Mouse (Mus musculus) ovary, postnatal 10 days (tissue): ENCODE measurements around the gene Tvp23a.

Experiments used
- DNase-seq: peaks from one replicate; pipeline ENCODE4 v3.0.0; 2022; ENCODE audit warnings: low spot score

Tvp23a gene

DNA sequence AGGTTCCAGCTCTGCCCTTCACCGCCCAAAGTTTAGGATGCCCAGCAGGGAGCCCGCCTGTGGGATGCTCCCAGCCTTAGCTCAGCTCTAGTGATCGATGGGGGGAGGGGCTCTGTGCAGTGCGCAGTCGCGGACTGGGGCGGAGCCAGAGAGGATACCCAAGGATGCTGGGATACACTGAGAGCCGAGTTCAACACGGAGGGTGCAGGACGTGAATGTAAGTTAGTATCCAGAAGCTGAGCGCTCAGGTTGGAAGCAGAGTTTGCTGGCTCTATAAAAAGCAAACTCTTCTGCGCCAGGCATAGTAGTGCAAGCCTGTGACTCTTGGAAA, at the start of gene Tvp23a:
Tvp23a (minus strand) TSS at position 99 of the 331 bp plus-strand sequence.
- peak; percentile 36 for DNase-seq

GRCm38 (mm10) chr16:10495824-10496298, 48.7 kb upstream of the Tvp23a start:
- DNase-seq, result no peak

GRCm38 (mm10) chr16:10492587-10492986, 45.4 kb upstream of the Tvp23a start:
- DNase-seq, result no peak

- DNase-seq, result no peak
These were observed 44.6 kb upstream of the Tvp23a start for GRCm38 (mm10) chr16:10491716-10492115.

GRCm38 (mm10) chr16:10490503-10491150, 43.5 kb upstream of the Tvp23a start:
- no peak for DNase-seq

- no peak for DNase-seq
These were observed 42.8 kb upstream of the Tvp23a start for GRCm38 (mm10) chr16:10489904-10490457.

DNA sequence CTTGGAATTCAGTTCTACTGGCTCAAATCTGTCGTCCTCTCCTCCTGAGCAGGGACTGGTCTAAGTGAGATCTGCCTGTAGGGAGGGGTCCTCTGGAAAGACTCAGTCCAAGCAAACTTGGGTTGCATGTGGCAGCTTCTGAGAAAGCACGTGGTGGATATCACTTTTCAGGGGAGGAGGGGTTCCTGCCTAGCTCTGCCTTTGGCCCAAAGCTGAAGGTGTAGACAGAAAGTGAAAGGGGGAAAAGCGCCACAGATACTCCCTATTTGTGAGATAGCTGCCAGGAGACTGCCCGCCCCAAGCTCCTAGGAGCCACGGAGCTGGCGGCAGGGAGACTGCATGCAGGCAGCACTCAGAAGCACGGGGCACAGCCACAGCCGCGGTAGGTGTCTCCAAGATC, 42.3 kb upstream of the Tvp23a start:
- DNase-seq, result no peak

- DNase-seq, result no peak
These were observed 41.8 kb upstream of the Tvp23a start for GRCm38 (mm10) chr16:10488769-10489481.

DNA sequence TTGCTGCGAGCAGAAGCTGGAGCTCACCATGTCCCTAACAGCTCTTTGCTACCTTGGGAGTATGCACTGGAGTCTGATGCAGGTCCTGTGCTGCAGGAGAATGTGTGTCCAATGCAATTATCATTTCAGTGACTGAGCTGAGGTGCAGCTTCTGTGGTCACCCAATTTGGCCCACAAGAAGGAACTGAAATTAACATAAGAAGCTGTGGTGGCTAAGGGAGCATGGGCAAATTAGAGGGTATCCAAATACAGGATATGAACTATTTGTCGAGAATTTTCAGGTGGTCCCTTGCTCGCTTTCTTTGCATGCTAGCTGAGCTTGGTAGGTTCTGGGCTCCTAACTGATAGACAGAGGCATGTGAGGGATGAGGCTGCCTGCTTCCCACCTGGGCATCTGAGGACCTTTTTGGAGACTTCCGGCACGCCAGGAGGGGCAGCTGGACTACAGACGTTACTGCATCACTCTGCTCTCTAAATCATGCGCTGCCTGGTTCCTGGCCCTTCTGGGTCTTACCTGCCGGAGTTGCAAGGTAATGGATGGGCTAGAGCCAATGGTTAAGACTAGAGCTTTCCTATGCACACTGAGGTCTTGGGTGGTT, 40.8 kb upstream of the Tvp23a start:
- DNase-seq, result no peak

- no peak for DNase-seq
These were observed 39.8 kb upstream of the Tvp23a start for GRCm38 (mm10) chr16:10486993-10487392.

DNA sequence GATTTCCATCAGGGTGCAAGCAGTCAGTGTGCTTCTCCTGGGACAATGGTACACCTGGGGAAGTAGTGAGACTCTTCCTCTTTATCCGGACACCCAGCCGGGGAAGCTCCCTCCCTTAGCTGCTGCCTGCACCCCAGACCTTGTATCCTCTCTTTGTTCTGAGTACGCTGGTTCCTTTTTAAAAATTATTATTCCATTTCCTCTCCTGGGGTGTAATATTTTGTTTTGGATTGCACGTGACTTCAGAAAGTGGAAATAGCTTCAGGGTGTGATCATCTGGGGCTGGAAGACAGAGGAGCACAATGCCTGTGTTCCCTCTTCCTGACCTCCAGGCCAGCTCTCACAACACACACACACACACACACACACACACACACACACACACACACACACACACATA, 35.2 kb upstream of the Tvp23a start:
- DNase-seq, result no peak

GRCm38 (mm10) chr16:10479857-10480256, 32.7 kb upstream of the Tvp23a start, which contains the start of gene Ciita:
Ciita (plus strand) TSS chr16:10480059.
- no peak for DNase-seq

DNA sequence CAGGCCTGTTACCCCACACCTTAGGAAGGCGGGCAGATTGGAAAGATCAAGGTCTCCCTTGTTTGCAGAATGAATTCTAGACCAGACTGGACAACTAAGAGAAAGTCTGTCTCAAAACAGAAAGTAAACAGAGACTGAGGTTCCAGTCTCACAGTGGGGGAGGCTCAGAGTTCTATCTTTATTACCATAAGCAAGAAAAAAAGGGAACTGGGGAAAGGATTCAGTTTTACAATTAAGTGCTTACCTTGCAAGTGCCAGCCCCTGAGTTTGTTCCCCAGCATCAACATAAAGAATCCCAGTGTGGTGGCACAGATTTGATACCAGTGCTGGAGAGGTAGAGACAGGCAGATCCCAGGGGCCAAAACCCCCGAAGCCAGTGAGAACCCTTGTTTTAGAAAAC, 28.8 kb upstream of the Tvp23a start:
- DNase-seq, result no peak

DNA sequence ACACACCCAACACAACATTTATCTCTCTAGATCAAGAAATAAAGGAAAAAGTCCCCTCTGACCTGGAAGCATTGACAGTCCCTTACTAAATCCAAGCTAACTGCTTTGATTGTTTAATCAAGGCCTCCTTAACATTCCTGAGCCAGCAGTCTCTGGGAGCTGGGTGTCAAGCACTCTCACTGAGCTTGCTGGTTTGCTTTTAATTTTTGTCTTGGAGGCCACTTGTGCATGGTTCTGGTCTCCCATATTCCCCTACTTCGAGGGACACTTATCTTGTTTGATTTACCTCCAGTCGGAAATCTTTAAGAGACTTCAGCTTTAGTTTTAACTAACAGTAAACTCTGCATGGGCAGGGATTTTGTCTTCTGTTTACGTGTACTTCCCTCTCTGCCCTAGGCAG, 27.8 kb upstream of the Tvp23a start:
- no peak for DNase-seq

DNA sequence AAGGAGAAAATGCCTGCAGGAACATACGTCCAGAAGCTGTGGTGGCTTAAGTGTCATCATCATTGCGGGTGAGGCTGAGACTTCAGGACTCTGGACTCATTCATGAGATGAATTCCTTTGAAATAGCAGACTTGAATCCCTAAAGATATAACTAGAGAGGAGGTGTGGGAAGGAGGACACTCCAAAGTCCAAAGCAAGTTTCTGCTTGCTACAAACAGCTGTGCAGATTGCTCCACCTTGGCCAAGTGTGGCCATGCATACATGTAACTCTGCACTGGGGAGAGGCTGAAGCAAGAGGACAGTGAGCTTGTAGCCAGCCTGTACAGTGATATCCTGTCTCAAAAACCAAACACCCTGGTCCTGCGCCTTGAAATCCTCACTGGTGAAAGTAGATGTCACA, 24.8 kb upstream of the Tvp23a start:
- DNase-seq, result no peak

DNA sequence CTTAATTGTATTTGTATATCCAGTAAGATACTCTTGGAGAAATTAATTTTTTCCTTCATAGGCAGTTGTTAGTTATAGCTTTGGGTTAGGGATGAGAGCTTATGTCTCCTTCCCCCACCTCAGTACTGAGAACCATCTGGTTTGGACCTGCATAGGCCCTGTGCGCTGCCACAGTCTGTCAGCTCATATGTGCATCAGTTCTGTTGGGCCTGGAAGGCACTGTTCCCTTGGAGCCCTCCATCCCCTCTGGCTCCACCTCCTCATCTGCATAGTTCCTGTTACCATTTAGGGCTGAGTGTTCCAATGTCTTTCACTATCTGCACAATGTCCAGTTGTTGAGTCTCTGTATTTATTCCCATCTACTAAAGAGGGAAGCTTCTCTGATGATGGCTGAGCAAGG, 21.0 kb upstream of the Tvp23a start:
- no peak for DNase-seq

DNA sequence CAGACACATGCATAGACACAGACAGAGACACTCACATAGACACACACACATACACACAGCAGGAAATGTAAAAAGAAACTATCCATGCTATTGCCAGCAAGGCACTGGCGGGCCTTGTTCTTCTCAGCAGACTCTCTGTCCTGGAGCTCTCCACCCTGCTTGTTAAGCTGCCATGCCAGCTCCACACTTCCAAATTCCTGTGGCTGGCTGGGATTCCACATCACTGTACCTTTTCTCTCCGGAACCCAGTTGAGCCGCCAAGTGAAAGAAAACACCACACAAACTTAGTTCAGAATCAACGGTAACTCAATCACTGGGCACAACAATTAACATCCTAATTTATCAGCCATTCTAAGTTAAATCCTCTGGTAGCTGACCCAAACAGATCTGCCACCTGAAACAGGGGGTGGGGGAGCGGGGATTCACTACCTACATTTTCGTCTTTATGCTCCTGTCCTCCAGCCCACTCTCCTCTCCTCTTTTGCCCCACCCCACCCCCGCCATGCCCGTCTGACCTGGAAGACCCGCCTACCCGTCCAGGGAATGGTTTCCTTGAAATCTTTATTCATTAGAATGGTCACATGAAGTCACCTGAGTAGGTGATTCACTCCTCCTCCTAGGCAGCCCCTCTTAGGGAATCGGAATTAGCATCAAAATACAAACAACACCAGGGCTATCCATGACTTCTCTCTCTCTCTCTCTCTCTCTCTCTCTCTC, 20.4 kb upstream of the Tvp23a start:
- DNase-seq, result no peak

- DNase-seq, result no peak
These were observed 18.0 kb upstream of the Tvp23a start for GRCm38 (mm10) chr16:10465011-10465681.

GRCm38 (mm10) chr16:10461178-10461577, 14.0 kb upstream of the Tvp23a start:
- no peak for DNase-seq

DNA sequence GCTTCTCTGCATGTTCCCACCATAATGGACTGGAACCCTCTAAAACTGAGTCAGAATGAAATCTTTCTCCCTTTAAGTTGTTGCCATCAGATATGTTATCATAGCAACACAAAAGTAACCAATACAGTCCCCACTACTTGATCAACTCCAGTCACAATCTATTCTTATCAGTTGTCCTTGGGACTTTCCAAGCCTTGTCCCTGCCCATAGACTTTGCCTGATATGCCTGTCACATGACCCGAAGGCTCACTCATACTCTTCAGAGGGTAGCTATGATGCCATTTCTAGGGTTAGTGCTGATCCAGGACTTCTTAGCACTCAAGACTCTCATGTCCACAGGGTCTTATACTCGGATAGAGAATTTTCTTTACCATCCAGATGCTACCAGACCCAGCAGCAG, 13.0 kb upstream of the Tvp23a start:
- no peak for DNase-seq

DNA sequence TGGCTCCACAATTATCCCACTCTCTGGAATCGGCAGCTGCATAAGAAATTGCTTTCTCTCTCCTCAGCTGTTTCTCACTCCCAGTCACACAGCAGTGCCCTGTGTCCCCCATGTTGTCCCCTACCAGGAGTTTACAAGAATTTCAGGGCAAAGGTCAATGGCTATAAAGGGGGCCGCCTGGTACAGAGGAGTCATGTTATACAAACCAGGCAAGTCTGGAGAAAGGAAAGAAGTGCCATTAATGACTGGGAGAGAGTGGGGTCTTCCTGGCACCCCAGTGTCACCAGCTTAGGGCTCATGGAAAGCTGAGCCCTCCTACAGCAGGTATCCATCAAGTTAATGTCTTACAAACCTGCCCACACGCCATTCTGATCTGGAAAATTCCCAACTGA, 7.4 kb upstream of the Tvp23a start:
- no peak for DNase-seq
